Mouse (Mus musculus) hindbrain, embryonic 12.5 days (tissue): Measurements from ENCODE around the gene Tcta. TPM values are rescaled to one million over a fixed set of nuclear protein-coding genes. Genes with fewer than 3 reads are reported as not detected.
A peak's percentile ranks its signal among the peaks of the same experiment; 100 is the strongest.
"Not testable (repeated sequence)": the region's sequence is repeated elsewhere in the genome, so short reads cannot be mapped to it uniquely, and the experiment has no call there.

Experiments
- ATAC-seq: fragments of 200-750 bp; cut with Nextera tagmentation; 2 replicates; pipeline ENCODE4 v1.8.0; 2017; ENCODE audit warnings: moderate TSS enrichment; ENCODE audit not compliant: low FRiP score
- H3K27ac ChIP-seq: fragments of 300-500 bp; sonication (generic); 2 replicates; pipeline ENCODE4 v1.5.1; 2016; ENCODE audit warnings: mild to moderate bottlenecking
- H3K27me3 ChIP-seq: fragments of 300-500 bp; sonication (generic); 2 replicates; pipeline ENCODE4 v1.6.1; 2016; ENCODE audit warnings: mild to moderate bottlenecking
- H3K36me3 ChIP-seq: fragments of 300-500 bp; sonication (generic); 2 replicates; pipeline ENCODE4 v1.6.1; 2016; ENCODE audit warnings: mild to moderate bottlenecking
- H3K4me1 ChIP-seq: fragments of 300-500 bp; sonication (generic); 2 replicates; pipeline ENCODE4 v1.6.1; 2016
- H3K4me2 ChIP-seq: fragments of 300-500 bp; sonication (generic); replicated peaks from 2 replicates; pipeline ENCODE4 v1.6.1; 2016; ENCODE audit warnings: mild to moderate bottlenecking
- H3K4me3 ChIP-seq: fragments of 300-500 bp; sonication (generic); 2 replicates; pipeline ENCODE4 v1.5.1; 2016; ENCODE audit warnings: mild to moderate bottlenecking
- H3K9ac ChIP-seq: fragments of 300-500 bp; sonication (generic); 2 replicates; pipeline ENCODE4 v1.6.1; 2016; ENCODE audit warnings: mild to moderate bottlenecking, moderate library complexity
- H3K9me3 ChIP-seq: fragments of 300-500 bp; sonication (generic); replicated peaks from 2 replicates; pipeline ENCODE4 v1.6.1; 2016; ENCODE audit warnings: mild to moderate bottlenecking
- WGBS: fragments of 180-500 bp; shearing (Covaris S2); methylation state at CpG from one replicate; pipeline ENCODE4 v1.1.7; 2016; 5-methylcytosine and 5-hydroxymethylcytosine counted together
- polyA plus RNA-seq: library from polyadenylated mRNA; unstranded; fragments of >200 nt; fragmentation: Nextera tagmentation; extraction: Ambion mirVana; gene quantifications from 2 replicates; pipeline ENCODE4 v1.2.1, GENCODE M21; 2016

Gene Tcta
- polyA plus RNA-seq, 1 experiment from 2014 or later = 44.2 TPM

DNA sequence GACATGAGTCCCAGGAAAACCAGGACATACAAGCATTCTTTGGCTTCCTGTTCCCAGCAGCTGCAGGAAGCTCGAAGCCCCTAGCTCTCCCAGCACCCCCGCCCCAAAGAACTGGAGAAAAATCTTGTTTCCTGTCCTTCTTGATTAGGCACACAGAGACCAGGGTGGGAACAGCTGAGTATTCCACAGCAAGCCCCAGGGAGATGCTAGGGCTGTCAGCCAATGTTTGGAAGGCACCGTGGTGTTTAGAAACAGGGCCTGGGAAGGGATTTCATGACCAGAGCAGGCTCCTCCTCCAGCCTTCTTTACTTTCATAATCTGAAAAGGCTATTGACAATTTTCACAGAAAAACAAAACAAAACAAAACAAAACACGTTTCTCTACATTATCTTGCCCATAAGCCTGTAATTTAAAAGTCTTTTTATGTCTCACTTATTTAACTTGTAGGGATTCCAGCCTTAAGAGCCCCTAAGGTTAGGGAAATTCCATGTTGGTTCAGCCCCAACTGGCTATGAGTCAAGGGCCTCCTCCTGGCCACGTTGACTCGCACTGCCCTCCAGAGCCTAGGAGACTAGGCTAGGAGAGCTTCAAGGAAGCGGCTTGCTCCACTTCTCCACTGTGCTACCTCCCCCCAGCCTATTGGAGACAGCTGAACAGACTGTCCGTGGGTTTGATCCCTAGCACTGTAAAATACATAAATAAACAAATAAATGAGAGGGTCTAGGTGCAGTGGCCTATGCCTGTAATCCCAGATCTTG lies 25.7 kb downstream of the Tcta start:
- no peak overlapping the region for H3K4me2 ChIP-seq
- H3K4me3 ChIP-seq = no peak overlapping the region
- H3K27me3 ChIP-seq = no peaks in the 10 kb centered on the region
- H3K4me1 ChIP-seq = no peaks in the 10 kb centered on the region
- no peak for ATAC-seq
- H3K36me3 ChIP-seq = no peaks in the 10 kb centered on the region
- 48% methylated on average over 8 of the region's 8 CpGs for WGBS
- no peak overlapping the region for H3K27ac ChIP-seq
- no peak overlapping the region for H3K9ac ChIP-seq
- H3K9me3 ChIP-seq = no peaks in the 10 kb centered on the region

- Histone ChIP-seq H3K27ac (no peak overlapping the region), H3K9me3 (no peaks in the 10 kb centered on the region), H3K4me3 (no peak overlapping the region), H3K36me3 (no peaks in the 10 kb centered on the region), H3K4me1 (no peaks in the 10 kb centered on the region), H3K4me2 (no peak overlapping the region), H3K27me3 (no peaks in the 10 kb centered on the region), H3K9ac (no peak overlapping the region)
- no peak for ATAC-seq
- WGBS = 61% methylated on average over 10 of the region's 10 CpGs
Observed at GRCm38 (mm10) chr9:108278697-108279450, 27.1 kb downstream of the Tcta start.

- Histone ChIP-seq H3K27ac (no peak overlapping the region), H3K4me1 (no peaks in the 10 kb centered on the region), H3K4me3 (no peak overlapping the region), H3K27me3 (no peaks in the 10 kb centered on the region), H3K4me2 (no peak overlapping the region), H3K9me3 (no peaks in the 10 kb centered on the region), H3K9ac (no peak overlapping the region), H3K36me3 (no peaks in the 10 kb centered on the region)
- 58% methylated on average over 6 of the region's 6 CpGs for WGBS
- no peak for ATAC-seq
Observed at GRCm38 (mm10) chr9:108275331-108275659, 30.7 kb downstream of the Tcta start.

DNA sequence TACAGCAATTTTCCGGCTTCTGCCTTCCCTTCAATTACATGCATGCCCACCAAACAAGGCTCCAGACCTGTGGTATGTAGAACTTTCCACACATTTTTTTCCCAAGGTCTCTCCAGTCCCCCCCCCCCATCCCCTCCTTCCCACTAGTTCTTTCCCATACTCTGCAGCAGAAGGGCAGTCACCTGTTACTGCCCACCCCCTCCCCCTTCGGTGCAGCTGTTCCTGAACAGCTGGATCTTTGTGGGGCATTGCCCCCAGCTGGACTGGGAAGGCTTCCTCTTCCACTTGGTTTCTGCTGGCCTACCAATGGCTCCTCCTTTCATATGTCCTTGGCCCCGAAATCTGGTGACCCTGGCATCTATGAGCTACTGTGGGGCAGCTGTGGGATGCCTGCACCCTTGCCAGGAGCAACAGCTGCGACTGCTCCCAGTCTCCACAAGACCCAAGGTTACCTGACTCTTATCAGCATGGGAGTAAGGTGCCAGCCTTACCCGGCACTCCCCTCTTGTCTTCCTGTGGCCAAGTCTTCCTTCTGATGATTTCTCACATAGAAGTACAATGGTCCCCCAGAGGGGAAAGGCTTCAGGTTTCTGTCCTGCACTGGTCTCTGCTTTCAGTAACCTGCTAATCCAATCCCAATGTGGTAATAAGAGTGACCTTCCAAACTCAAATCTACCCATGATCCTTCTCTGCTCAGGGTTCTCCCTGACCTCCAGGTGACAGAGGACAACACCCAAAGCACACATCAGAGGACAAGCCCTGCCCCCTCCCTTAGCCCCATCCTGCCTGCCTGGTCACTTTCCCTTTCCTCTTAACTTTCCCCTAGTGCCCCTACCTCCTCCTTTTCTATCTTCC lies 31.3 kb downstream of the Tcta start:
- H3K36me3 ChIP-seq = no peaks in the 10 kb centered on the region
- H3K27ac ChIP-seq = no peak overlapping the region
- ATAC-seq = no peak
- H3K4me1 ChIP-seq = no peaks in the 10 kb centered on the region
- no peak overlapping the region for H3K4me2 ChIP-seq
- no peak overlapping the region for H3K4me3 ChIP-seq
- H3K9me3 ChIP-seq = no peaks in the 10 kb centered on the region
- H3K27me3 ChIP-seq = no peaks in the 10 kb centered on the region
- WGBS = 81% methylated on average over 5 of the region's 5 CpGs
- H3K9ac ChIP-seq = no peak overlapping the region

GRCm38 (mm10) chr9:108273485-108273884 lies 32.5 kb downstream of the Tcta start:
- Histone ChIP-seq H3K27me3 (no peaks in the 10 kb centered on the region), H3K36me3 (no peaks in the 10 kb centered on the region), H3K9me3 (no peaks in the 10 kb centered on the region), H3K4me1 (no peaks in the 10 kb centered on the region), H3K27ac (no peak overlapping the region), H3K4me2 (no peak overlapping the region), H3K4me3 (no peak overlapping the region), H3K9ac (no peak overlapping the region)
- no peak for ATAC-seq
- 71% methylated on average over 4 of the region's 4 CpGs for WGBS

GRCm38 (mm10) chr9:108272691-108273090 lies 33.3 kb downstream of the Tcta start:
- 79% methylated on average over 5 of the region's 5 CpGs for whole genome bisulfite sequencing
- Histone ChIP-seq H3K27me3 (no peaks in the 10 kb centered on the region), H3K4me3 (no peak overlapping the region), H3K27ac (no peak overlapping the region), H3K9ac (no peak overlapping the region), H3K4me2 (no peak overlapping the region), H3K9me3 (no peaks in the 10 kb centered on the region), H3K4me1 (no peaks in the 10 kb centered on the region), H3K36me3 (no peaks in the 10 kb centered on the region)
- ATAC-seq = no peak

DNA sequence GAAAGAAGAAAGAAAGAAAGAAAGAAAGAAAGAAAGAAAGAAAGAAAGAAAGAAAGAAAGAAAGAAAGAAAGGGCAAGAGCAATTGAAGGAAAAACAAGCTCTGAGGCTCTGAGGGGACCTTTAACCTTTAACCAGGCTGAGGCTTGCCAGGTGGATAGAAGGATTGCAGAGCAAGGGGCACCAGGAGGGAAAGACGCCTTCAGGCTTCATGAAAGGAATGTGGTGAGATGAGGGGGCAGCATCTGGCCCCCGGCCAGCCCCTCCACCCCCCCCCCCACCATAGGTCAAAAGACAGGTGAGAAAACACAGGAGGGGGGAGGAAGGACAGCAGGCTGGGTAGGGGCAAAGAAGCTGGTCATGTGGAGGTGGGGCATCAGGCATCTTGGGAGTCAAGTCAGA lies 34.0 kb downstream of the Tcta start:
- 32% methylated on average over 2 of the region's 2 CpGs for WGBS
- H3K9ac ChIP-seq = no peak overlapping the region
- no peak overlapping the region for H3K4me3 ChIP-seq
- no peaks in the 10 kb centered on the region for H3K27me3 ChIP-seq
- H3K4me2 ChIP-seq = no peak overlapping the region
- H3K4me1 ChIP-seq = no peaks in the 10 kb centered on the region
- no peak for ATAC-seq
- no peaks in the 10 kb centered on the region for H3K36me3 ChIP-seq
- no peaks in the 10 kb centered on the region for H3K9me3 ChIP-seq
- H3K27ac ChIP-seq = no peak overlapping the region

GRCm38 (mm10) chr9:108268701-108269100 lies 37.3 kb downstream of the Tcta start:
- H3K4me3 ChIP-seq, H3K9ac ChIP-seq, H3K9me3 ChIP-seq, H3K36me3 ChIP-seq, H3K4me2 ChIP-seq, ATAC-seq, H3K27ac ChIP-seq, H3K4me1 ChIP-seq, H3K27me3 ChIP-seq: not testable (repeated sequence)
- 83% methylated on average over 7 of the region's 7 CpGs for WGBS

GRCm38 (mm10) chr9:108267691-108268090 lies 38.3 kb downstream of the Tcta start:
- Histone ChIP-seq H3K9ac (no peak overlapping the region), H3K9me3 (no peaks in the 10 kb centered on the region), H3K4me2 (no peak overlapping the region), H3K4me3 (no peak overlapping the region), H3K4me1 (peaks cover 7% of the 10 kb centered on the region), H3K27ac (no peak overlapping the region), H3K27me3 (no peaks in the 10 kb centered on the region), H3K36me3 (no peaks in the 10 kb centered on the region)
- 85% methylated on average over 7 of the region's 7 CpGs for WGBS
- ATAC-seq = no peak

DNA sequence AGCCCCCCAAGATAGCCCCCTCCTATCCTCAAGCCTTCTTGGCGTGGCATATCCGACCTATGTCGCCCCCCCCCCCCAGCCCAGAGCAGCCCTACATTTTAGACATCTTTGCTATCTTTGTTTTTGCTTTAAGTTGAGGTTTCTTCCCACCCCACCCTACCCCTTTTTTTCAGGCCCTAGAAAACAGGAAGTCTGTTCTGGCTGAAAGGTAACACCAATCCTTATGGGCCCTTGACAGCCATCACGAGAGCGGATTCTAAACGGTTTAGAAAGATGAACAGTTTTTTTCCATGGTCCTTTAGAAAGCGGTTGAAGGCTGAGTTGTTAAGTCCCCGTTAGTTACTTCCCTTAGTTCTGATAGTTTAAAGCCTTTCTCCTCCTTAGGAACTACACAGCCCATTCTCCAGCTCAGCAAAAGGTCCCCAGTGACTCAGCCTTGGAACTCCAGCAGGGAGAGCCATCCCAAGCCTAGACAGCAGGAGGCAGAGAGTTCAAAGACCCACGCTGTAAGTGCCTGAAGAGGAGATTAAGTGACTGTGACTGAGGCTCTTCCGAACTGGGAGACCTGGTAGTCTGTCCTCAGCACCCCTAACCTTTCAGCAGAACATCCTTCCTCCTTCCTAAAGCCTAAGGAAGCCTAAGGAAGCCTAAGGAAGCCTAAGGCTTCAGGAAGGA lies 39.6 kb downstream of the Tcta start:
- H3K27me3 ChIP-seq = no peaks in the 10 kb centered on the region
- no peak overlapping the region for H3K4me2 ChIP-seq
- ATAC-seq = no peak
- H3K9ac ChIP-seq = no peak overlapping the region
- no peaks in the 10 kb centered on the region for H3K9me3 ChIP-seq
- no peak overlapping the region for H3K27ac ChIP-seq
- 63% methylated on average over 10 of the region's 10 CpGs for WGBS
- H3K4me1 ChIP-seq = peaks cover 20% of the 10 kb centered on the region
- no peak overlapping the region for H3K4me3 ChIP-seq
- no peaks in the 10 kb centered on the region for H3K36me3 ChIP-seq

DNA sequence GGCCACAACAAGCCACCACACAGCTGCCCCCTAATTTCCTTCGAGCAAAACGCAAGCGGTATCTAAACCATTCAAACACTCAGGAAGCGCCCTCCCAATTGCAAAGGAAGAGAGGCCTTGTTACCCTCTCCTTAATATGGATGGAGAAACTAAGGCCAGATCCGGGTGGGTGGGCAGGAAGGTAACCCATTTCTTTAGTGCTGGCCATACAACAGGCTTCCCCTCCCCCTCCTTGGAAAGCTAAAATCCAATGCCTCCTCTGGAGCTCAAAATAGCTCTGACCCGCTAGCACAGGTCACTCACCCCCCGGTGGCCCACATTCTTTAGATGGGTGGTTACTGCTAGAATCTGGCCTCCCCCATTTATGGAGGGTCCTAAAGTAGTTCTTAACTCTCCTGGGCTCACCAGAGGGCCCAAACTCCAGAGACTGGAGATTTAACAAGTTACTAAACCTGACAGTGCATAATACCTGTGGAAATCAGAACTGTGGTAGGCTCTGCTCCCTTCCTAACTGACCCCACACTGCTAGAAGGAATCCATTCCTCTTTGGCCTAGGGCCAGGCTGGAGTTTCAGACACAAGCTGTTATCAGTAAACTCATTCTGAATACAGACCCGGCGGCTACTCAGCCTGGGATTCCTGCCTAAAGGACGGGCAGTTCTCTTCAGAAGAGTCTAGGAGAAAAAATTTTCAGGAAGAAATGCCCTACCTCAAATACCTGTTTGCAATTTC lies 41.6 kb downstream of the Tcta start:
- no peaks in the 10 kb centered on the region for H3K27me3 ChIP-seq
- whole genome bisulfite sequencing = 20% methylated on average over 10 of the region's 10 CpGs
- peak overlapping the region; percentile 91 for H3K9ac ChIP-seq
- peaks cover 21% of the 10 kb centered on the region for H3K4me1 ChIP-seq
- H3K4me3 ChIP-seq = peak overlapping the region; percentile 93
- H3K9me3 ChIP-seq = no peaks in the 10 kb centered on the region
- H3K4me2 ChIP-seq = peak overlapping the region; percentile 75
- peak overlapping the region; percentile 93 for H3K27ac ChIP-seq
- H3K36me3 ChIP-seq = no peaks in the 10 kb centered on the region
- peak; percentile 67 for ATAC-seq
